Mouse (Mus musculus): ENCODE measurements around the gene Olfr1134. TPM values are rescaled to one million over a fixed set of nuclear protein-coding genes. Genes with fewer than 3 reads are reported as not detected.
"Not testable (repeated sequence)": the region's sequence is repeated elsewhere in the genome, so short reads cannot be mapped to it uniquely, and the experiment has no call there.

The Olfr1134 gene
- polyA plus RNA-seq (2015; fragmentation: Nextera tagmentation; extraction: Ambion mirVana): not detected in 2 replicates

GRCm38 (mm10) chr2:87658360-87658759, at the start of gene Olfr1134:
Olfr1134 (minus strand) TSS chr2:87658460.
- 76% methylated on average over 2 of the region's 2 CpGs for WGBS
- H3K9me3 ChIP-seq: no peaks in the 10 kb centered on the region
- H3K36me3 ChIP-seq (replicated peaks): no peaks in the 10 kb centered on the region
- H3K27ac ChIP-seq: no peak within 1 kb of the TSS
- no peaks in the 10 kb centered on the region for H3K27me3 ChIP-seq (replicated peaks)
- no peaks in the 10 kb centered on the region for H3K4me1 ChIP-seq
- no peak within 1 kb of the TSS for H3K4me2 ChIP-seq
- no peak for ATAC-seq (replicated peaks)
- no peak within 1 kb of the TSS for H3K9ac ChIP-seq
- H3K4me3 ChIP-seq: no peak within 1 kb of the TSS

GRCm38 (mm10) chr2:87693847-87694246, 35.6 kb upstream of the Olfr1134 start, which contains the start of gene Olfr1136:
Olfr1136 (minus strand) TSS chr2:87693947.
- Histone ChIP-seq H3K27me3 (replicated peaks) (no peaks in the 10 kb centered on the region), H3K36me3 (replicated peaks) (no peaks in the 10 kb centered on the region), H3K9me3 (no peaks in the 10 kb centered on the region), H3K9ac (no peak within 1 kb of the TSS), H3K4me1 (no peaks in the 10 kb centered on the region), H3K27ac (no peak within 1 kb of the TSS), H3K4me2 (no peak within 1 kb of the TSS), H3K4me3 (no peak within 1 kb of the TSS)
- ATAC-seq (replicated peaks): no peak

- Histone ChIP-seq H3K4me1 (no peaks in the 10 kb centered on the region), H3K36me3 (replicated peaks) (no peaks in the 10 kb centered on the region), H3K27ac (no peak within 1 kb of the TSS), H3K4me2 (no peak within 1 kb of the TSS), H3K4me3 (no peak within 1 kb of the TSS), H3K9me3 (no peaks in the 10 kb centered on the region), H3K9ac (no peak within 1 kb of the TSS), H3K27me3 (replicated peaks) (no peaks in the 10 kb centered on the region)
- ATAC-seq (replicated peaks): no peak
- WGBS: 7% methylated on average over 1 of the region's 1 CpGs
These were observed 15.3 kb upstream of the Olfr1134 start, which contains the start of gene Olfr1135 for GRCm38 (mm10) chr2:87673564-87673963. Olfr1135 (minus strand) TSS chr2:87673664.

GRCm38 (mm10) chr2:87647274-87647673, 11.0 kb downstream of the Olfr1134 start, which contains the start of gene Olfr1133:
Olfr1133 (minus strand) TSS chr2:87647374.
- H3K4me3 ChIP-seq: no peak within 1 kb of the TSS
- H3K36me3 ChIP-seq (replicated peaks): no peaks in the 10 kb centered on the region
- no peak within 1 kb of the TSS for H3K9ac ChIP-seq
- ATAC-seq (replicated peaks): no peak
- no peak within 1 kb of the TSS for H3K4me2 ChIP-seq
- H3K27me3 ChIP-seq (replicated peaks): no peaks in the 10 kb centered on the region
- H3K4me1 ChIP-seq: no peaks in the 10 kb centered on the region
- H3K9me3 ChIP-seq: no peaks in the 10 kb centered on the region
- no peak within 1 kb of the TSS for H3K27ac ChIP-seq

- no peak for ATAC-seq (replicated peaks)
- no peak overlapping the region for H3K4me2 ChIP-seq
- H3K9ac ChIP-seq: no peak overlapping the region
- no peak overlapping the region for H3K27ac ChIP-seq
- H3K27me3 ChIP-seq (replicated peaks): no peaks in the 10 kb centered on the region
- no peak overlapping the region for H3K4me3 ChIP-seq
- H3K4me1 ChIP-seq: no peaks in the 10 kb centered on the region
- H3K36me3 ChIP-seq (replicated peaks): no peaks in the 10 kb centered on the region
- no peaks in the 10 kb centered on the region for H3K9me3 ChIP-seq
These were observed 15.8 kb downstream of the Olfr1134 start for GRCm38 (mm10) chr2:87642441-87642840.

DNA sequence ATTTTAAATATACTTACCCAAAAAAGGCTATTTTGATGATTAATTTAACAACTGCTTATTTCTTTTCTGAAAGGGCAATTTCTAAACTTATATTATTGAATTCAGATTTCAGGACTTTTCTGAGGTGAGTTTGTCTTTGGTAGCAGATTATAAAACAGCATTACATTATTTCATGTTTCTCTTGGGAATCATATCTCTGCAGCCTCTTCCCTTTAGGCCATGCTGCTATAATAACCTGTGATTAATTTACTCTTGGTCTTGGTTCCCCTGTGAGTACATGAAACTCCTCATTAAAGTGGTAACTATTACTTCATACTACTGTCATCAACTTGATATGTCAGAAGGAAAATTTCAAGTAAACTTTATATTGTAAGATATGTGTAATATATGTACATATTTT, 20.8 kb downstream of the Olfr1134 start, which contains the start of gene Olfr1132:
TSS of gene Olfr1132 (minus strand) at position 101 of the 400 bp plus-strand sequence.
- Histone ChIP-seq H3K4me3 (no peak within 1 kb of the TSS), H3K36me3 (replicated peaks) (no peaks in the 10 kb centered on the region), H3K9ac (no peak within 1 kb of the TSS), H3K4me1 (no peaks in the 10 kb centered on the region), H3K27ac (no peak within 1 kb of the TSS), H3K9me3 (no peaks in the 10 kb centered on the region), H3K4me2 (no peak within 1 kb of the TSS), H3K27me3 (replicated peaks) (no peaks in the 10 kb centered on the region)
- no peak for ATAC-seq (replicated peaks)

DNA sequence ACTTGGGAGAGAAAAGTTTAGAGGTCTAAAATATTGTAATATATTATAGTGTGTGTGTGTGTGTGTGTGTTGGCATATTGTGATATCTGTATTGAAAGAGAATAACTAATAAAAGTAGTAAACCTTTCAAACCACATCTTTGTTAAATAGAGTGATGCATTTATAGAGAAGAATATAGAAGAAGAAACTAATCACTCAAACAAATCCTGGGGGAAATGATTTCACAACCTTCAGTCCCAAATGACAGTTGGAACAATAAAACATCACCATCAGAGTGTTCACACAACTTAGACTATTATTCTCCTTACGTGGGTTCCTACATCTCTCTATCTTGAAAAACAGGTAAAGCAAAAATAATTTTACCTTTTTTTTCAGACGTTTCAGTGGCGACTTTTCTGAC, 31.5 kb downstream of the Olfr1134 start, which contains the start of gene Olfr1131:
TSS of gene Olfr1131 (plus strand) at position 301 of the 400 bp plus-strand sequence.
- ATAC-seq (replicated peaks): no peak
- Histone ChIP-seq H3K9me3 (no peaks in the 10 kb centered on the region), H3K27ac (no peak within 1 kb of the TSS), H3K4me2 (no peak within 1 kb of the TSS), H3K9ac (no peak within 1 kb of the TSS), H3K4me3 (no peak within 1 kb of the TSS), H3K27me3 (replicated peaks) (no peaks in the 10 kb centered on the region), H3K4me1 (no peaks in the 10 kb centered on the region), H3K36me3 (replicated peaks) (no peaks in the 10 kb centered on the region)
- WGBS: 65% methylated on average over 3 of the region's 3 CpGs

DNA sequence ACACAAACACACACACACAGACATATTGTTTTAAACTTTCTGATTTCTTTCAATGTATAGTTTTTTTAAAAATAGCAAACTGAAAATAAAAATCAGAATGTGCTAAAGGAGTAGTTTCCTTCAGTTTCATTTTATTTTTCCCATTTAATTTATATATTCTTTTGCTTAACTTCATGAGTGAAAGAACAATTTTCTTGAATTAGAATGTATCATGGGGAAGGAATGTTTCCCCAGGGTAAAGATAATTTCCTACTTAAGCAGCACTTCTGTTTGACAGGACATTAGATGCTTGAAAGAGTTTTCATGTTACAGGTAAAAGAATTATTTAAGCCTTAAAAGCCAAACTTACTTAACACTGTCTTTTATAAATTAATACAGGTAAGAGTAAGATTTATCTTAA, 52.3 kb downstream of the Olfr1134 start, which contains the start of gene Olfr1130:
TSS of gene Olfr1130 (plus strand) at position 301 of the 400 bp plus-strand sequence.
- H3K27me3 ChIP-seq (replicated peaks); H3K4me2 ChIP-seq; H3K4me3 ChIP-seq; H3K9ac ChIP-seq; H3K36me3 ChIP-seq (replicated peaks); H3K27ac ChIP-seq; H3K9me3 ChIP-seq; H3K4me1 ChIP-seq; ATAC-seq (replicated peaks): not testable (repeated sequence)

Other genes starting within 250 kb of the Olfr1134 start
- not detected in 2 replicates for gene Olfr1123, start 241.8 kb downstream of the Olfr1134 start, polyA plus RNA-seq (2015; fragmentation: Nextera tagmentation; extraction: Ambion mirVana)
- gene Olfr1124, start 228.2 kb downstream of the Olfr1134 start, polyA plus RNA-seq (2015; fragmentation: Nextera tagmentation; extraction: Ambion mirVana): not detected in 2 replicates
- gene Olfr1126, start 204.5 kb downstream of the Olfr1134 start, polyA plus RNA-seq (2015; fragmentation: Nextera tagmentation; extraction: Ambion mirVana): not detected in 2 replicates
- not detected in 2 replicates for gene Pramel7, start 161.4 kb downstream of the Olfr1134 start, polyA plus RNA-seq (2015; fragmentation: Nextera tagmentation; extraction: Ambion mirVana)
- not detected in 2 replicates for gene Pramel6, start 151.9 kb downstream of the Olfr1134 start, polyA plus RNA-seq (2015; fragmentation: Nextera tagmentation; extraction: Ambion mirVana)
- not detected in 2 replicates for gene Olfr153, start 126.7 kb downstream of the Olfr1134 start, polyA plus RNA-seq (2015; fragmentation: Nextera tagmentation; extraction: Ambion mirVana)
- not detected in 2 replicates for gene Olfr1128, start 112.9 kb downstream of the Olfr1134 start, polyA plus RNA-seq (2015; fragmentation: Nextera tagmentation; extraction: Ambion mirVana)
- gene Olfr1129, start 84.6 kb downstream of the Olfr1134 start, polyA plus RNA-seq (2015; fragmentation: Nextera tagmentation; extraction: Ambion mirVana): not detected in 2 replicates
- gene Olfr1130, start 52.2 kb downstream of the Olfr1134 start, polyA plus RNA-seq (2015; fragmentation: Nextera tagmentation; extraction: Ambion mirVana): not detected in 2 replicates
- not detected in 2 replicates for gene Olfr1131, start 31.4 kb downstream of the Olfr1134 start, polyA plus RNA-seq (2015; fragmentation: Nextera tagmentation; extraction: Ambion mirVana)
- not detected in 2 replicates for gene Olfr1132, start 20.9 kb downstream of the Olfr1134 start, polyA plus RNA-seq (2015; fragmentation: Nextera tagmentation; extraction: Ambion mirVana)
- not detected in 2 replicates for gene Olfr1133, start 11.1 kb downstream of the Olfr1134 start, polyA plus RNA-seq (2015; fragmentation: Nextera tagmentation; extraction: Ambion mirVana)
- not detected in 2 replicates for gene Olfr1135, start 15.2 kb upstream of the Olfr1134 start, polyA plus RNA-seq (2015; fragmentation: Nextera tagmentation; extraction: Ambion mirVana)
- gene Olfr1136, start 35.5 kb upstream of the Olfr1134 start, polyA plus RNA-seq (2015; fragmentation: Nextera tagmentation; extraction: Ambion mirVana): not detected in 2 replicates
- gene Olfr1137, start 54.7 kb upstream of the Olfr1134 start, polyA plus RNA-seq (2015; fragmentation: Nextera tagmentation; extraction: Ambion mirVana): not detected in 2 replicates
- gene Olfr1138, start 81.5 kb upstream of the Olfr1134 start, polyA plus RNA-seq (2015; fragmentation: Nextera tagmentation; extraction: Ambion mirVana): not detected in 2 replicates
- not detected in 2 replicates for gene Olfr1140, start 85.3 kb upstream of the Olfr1134 start, polyA plus RNA-seq (2015; fragmentation: Nextera tagmentation; extraction: Ambion mirVana)
- not detected in 2 replicates for gene Olfr1141, start 95.5 kb upstream of the Olfr1134 start, polyA plus RNA-seq (2015; fragmentation: Nextera tagmentation; extraction: Ambion mirVana)
- gene Olfr152, start 121.0 kb upstream of the Olfr1134 start, polyA plus RNA-seq (2015; fragmentation: Nextera tagmentation; extraction: Ambion mirVana): not detected in 2 replicates
- gene Olfr1143, start 142.1 kb upstream of the Olfr1134 start, polyA plus RNA-seq (2015; fragmentation: Nextera tagmentation; extraction: Ambion mirVana): not detected in 2 replicates
- gene Olfr1145, start 151.4 kb upstream of the Olfr1134 start, polyA plus RNA-seq (2015; fragmentation: Nextera tagmentation; extraction: Ambion mirVana): not detected in 2 replicates
- not detected in 2 replicates for gene Olfr1148, start 172.1 kb upstream of the Olfr1134 start, polyA plus RNA-seq (2015; fragmentation: Nextera tagmentation; extraction: Ambion mirVana)
- not detected in 2 replicates for gene Olfr1150-ps1, start 185.5 kb upstream of the Olfr1134 start, polyA plus RNA-seq (2015; fragmentation: Nextera tagmentation; extraction: Ambion mirVana)
- not detected in 2 replicates for gene Olfr1151, start 197.4 kb upstream of the Olfr1134 start, polyA plus RNA-seq (2015; fragmentation: Nextera tagmentation; extraction: Ambion mirVana)
- not detected in 2 replicates for gene Olfr1152, start 208.0 kb upstream of the Olfr1134 start, polyA plus RNA-seq (2015; fragmentation: Nextera tagmentation; extraction: Ambion mirVana)
- gene Olfr1153, start 236.5 kb upstream of the Olfr1134 start, polyA plus RNA-seq (2015; fragmentation: Nextera tagmentation; extraction: Ambion mirVana): not detected in 2 replicates
- not detected in 2 replicates for gene Olfr1154, start 246.7 kb upstream of the Olfr1134 start, polyA plus RNA-seq (2015; fragmentation: Nextera tagmentation; extraction: Ambion mirVana)

All from midbrain, embryonic 15.5 days (tissue).